Mouse (Mus musculus) myocyte (in vitro differentiated cells): ENCODE results near the gene Tmem41b. TPM values are rescaled to one million over a fixed set of nuclear protein-coding genes. Genes with fewer than 3 reads are reported as not detected.

Experiments
- H3K27me3 ChIP-seq: one replicate; pipeline ENCODE4 v1.6.1; 2011; ENCODE audit not compliant: control insufficient read depth, insufficient read depth, insufficient read length
- H3K36me3 ChIP-seq: one replicate; pipeline ENCODE4 v1.6.1; 2011; ENCODE audit not compliant: control insufficient read depth, insufficient read depth
- H3K4me2 ChIP-seq: one replicate; pipeline ENCODE4 v1.6.1; 2011; ENCODE audit warnings: low read depth, control low read depth
- H3K4me3 ChIP-seq: one replicate; pipeline ENCODE4 v1.5.1; 2011; ENCODE audit warnings: mild to moderate bottlenecking, control low read depth, moderate library complexity
- H3K79me2 ChIP-seq: one replicate; pipeline ENCODE4 v1.6.1; 2011; ENCODE audit not compliant: control insufficient read depth, insufficient read depth
- H3ac ChIP-seq: one replicate; pipeline ENCODE4 v1.6.1; 2011; ENCODE audit not compliant: control insufficient read depth, insufficient read length
- CEBPB ChIP-seq: IDR thresholded peaks from 2 replicates; pipeline ENCODE4 v1.6.1; 2011; ENCODE audit warnings: mild to moderate bottlenecking, moderate library complexity; ENCODE audit not compliant: poor library complexity, insufficient read depth, severe bottlenecking
- E2F4 ChIP-seq: IDR thresholded peaks from one replicate; pipeline ENCODE4 v1.6.1; 2011; ENCODE audit warnings: mild to moderate bottlenecking, control low read depth, moderate library complexity; ENCODE audit not compliant: insufficient read depth
- MAX ChIP-seq: IDR thresholded peaks from one replicate; pipeline ENCODE4 v1.6.1; 2011; ENCODE audit warnings: low read depth, mild to moderate bottlenecking, control low read depth
- MYOD1 ChIP-seq, 3 experiments: IDR thresholded peaks; one replicate each; pipeline ENCODE4 v1.6.1; 2011; ENCODE audit warnings: control low read depth in 2 of 3, low read depth in 2 of 3, mild to moderate bottlenecking in 2 of 3, moderate library complexity in 1 of 3; ENCODE audit not compliant: insufficient read length in 2 of 3, control insufficient read depth in 1 of 3
- MYOG ChIP-seq, 3 experiments: IDR thresholded peaks; one replicate each; pipeline ENCODE4 v1.6.1; 2011; ENCODE audit warnings: control low read depth in 2 of 3, low read depth in 2 of 3, mild to moderate bottlenecking in 2 of 3; ENCODE audit not compliant: insufficient read length in 2 of 3, control insufficient read depth in 1 of 3, insufficient read depth in 1 of 3
- POLR2A ChIP-seq: IDR thresholded peaks from one replicate; pipeline ENCODE4 v1.6.1; 2011; ENCODE audit warnings: low read depth, mild to moderate bottlenecking, control low read depth, moderate library complexity; ENCODE audit not compliant: insufficient read length
- POLR2AphosphoS2 ChIP-seq: IDR thresholded peaks from one replicate; pipeline ENCODE4 v1.6.1; 2011; ENCODE audit warnings: low read depth, control low read depth; ENCODE audit not compliant: insufficient read length
- REST ChIP-seq: IDR thresholded peaks from one replicate; pipeline ENCODE4 v1.6.1; 2011; ENCODE audit warnings: mild to moderate bottlenecking, control low read depth, moderate library complexity; ENCODE audit not compliant: insufficient read depth, insufficient read length
- SRF ChIP-seq: IDR thresholded peaks from one replicate; pipeline ENCODE4 v1.6.1; 2011; ENCODE audit warnings: low read depth; ENCODE audit not compliant: control insufficient read depth, insufficient read length
- TCF12 ChIP-seq: IDR thresholded peaks from one replicate; pipeline ENCODE4 v1.6.1; 2011; ENCODE audit warnings: mild to moderate bottlenecking, control low read depth; ENCODE audit not compliant: poor library complexity, insufficient read depth, severe bottlenecking
- TCF3 ChIP-seq: IDR thresholded peaks from one replicate; pipeline ENCODE4 v1.6.1; 2011; ENCODE audit warnings: low read depth, control low read depth; ENCODE audit not compliant: insufficient read length
- USF1 ChIP-seq: IDR thresholded peaks from one replicate; pipeline ENCODE4 v1.6.1; 2011; ENCODE audit warnings: low read depth, mild to moderate bottlenecking, control low read depth, moderate library complexity
- polyA plus RNA-seq: library from polyadenylated mRNA; unstranded; fragments of >200 nt; fragmentation: generic; extraction: Trizol; gene quantifications from one replicate; pipeline ENCODE4 v1.2.1, GENCODE M21; 2012; ENCODE audit warnings: missing spikeins

Tmem41b gene
- polyA plus RNA-seq, 1 experiment: 32.2 TPM

DNA sequence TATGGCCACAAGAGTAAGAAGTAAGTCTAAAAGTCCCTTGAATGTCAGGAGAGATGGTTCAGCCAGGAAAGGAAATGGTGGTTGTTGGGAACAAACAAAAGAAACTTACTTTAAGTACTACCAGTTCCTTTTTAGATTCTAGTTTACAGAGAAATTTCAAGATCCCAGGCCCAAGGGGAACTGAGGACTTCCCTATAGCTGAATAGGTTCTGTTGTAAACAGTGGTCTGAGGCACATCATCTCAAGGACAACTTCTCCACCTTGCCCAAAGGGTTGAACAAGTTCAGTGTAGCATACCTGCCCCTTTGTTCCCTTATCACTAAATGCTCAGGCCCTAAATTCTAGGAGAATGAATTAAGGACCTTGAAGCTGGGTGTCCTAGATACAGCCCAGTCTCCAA, 15.4 kb upstream of the Tmem41b start:
- H3ac ChIP-seq: no peak overlapping the region
- no peaks in the 10 kb centered on the region for H3K27me3 ChIP-seq
- no peaks in the 10 kb centered on the region for H3K36me3 ChIP-seq
- H3K4me2 ChIP-seq: no peak overlapping the region
- TF ChIP-seq POLR2AphosphoS2 (no peak), SRF (no peak), REST (no peak), POLR2A (no peak), TCF3 (no peak), USF1 (no peak), MAX (no peak), CEBPB (no peak), TCF12 (no peak), MYOG (IDR thresholded peaks at IDR 0.05; ENCODE audit: control insufficient read depth in 1 of 3, insufficient read depth in 1 of 3, insufficient read length in 2 of 3, low read depth in 2 of 3) (no peak)
- H3K79me2 ChIP-seq: no peaks in the 10 kb centered on the region
- H3K4me3 ChIP-seq: no peak overlapping the region

DNA sequence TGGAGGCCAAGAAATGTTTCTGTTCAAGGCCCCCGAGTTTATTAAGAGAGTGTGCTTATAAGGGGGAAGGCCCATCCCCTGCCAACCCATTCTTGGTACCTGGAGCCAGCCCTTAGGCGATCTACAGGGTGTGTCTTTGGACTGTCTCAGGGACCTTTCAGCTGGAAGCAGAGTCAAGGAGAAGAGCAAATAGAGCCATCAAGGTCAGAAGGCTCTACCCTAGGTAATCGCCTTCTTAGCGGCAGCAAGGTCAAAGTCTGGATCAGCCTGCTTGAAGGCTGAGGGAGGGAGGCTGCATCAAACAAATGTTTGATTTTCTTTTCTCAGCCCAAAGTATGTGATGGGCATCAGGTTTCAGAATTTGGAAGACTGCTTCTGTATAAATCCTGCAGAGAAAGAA, 11.7 kb upstream of the Tmem41b start:
- no peaks in the 10 kb centered on the region for H3K27me3 ChIP-seq
- H3K79me2 ChIP-seq: no peaks in the 10 kb centered on the region
- H3K4me2 ChIP-seq: no peak overlapping the region
- TF ChIP-seq CEBPB (no peak), USF1 (no peak), POLR2A (no peak), MYOD1 (IDR thresholded peaks at IDR 0.05; ENCODE audit: control insufficient read depth in 1 of 3, insufficient read length in 2 of 3, low read depth in 2 of 3) (no peak), POLR2AphosphoS2 (no peak), REST (no peak), MYOG (IDR thresholded peaks at IDR 0.05; ENCODE audit: control insufficient read depth in 1 of 3, insufficient read depth in 1 of 3, insufficient read length in 2 of 3, low read depth in 2 of 3) (no peak), SRF (no peak), TCF3 (no peak), TCF12 (no peak), E2F4 (no peak), MAX (no peak)
- no peaks in the 10 kb centered on the region for H3K36me3 ChIP-seq
- no peak overlapping the region for H3K4me3 ChIP-seq
- H3ac ChIP-seq: no peak overlapping the region

DNA sequence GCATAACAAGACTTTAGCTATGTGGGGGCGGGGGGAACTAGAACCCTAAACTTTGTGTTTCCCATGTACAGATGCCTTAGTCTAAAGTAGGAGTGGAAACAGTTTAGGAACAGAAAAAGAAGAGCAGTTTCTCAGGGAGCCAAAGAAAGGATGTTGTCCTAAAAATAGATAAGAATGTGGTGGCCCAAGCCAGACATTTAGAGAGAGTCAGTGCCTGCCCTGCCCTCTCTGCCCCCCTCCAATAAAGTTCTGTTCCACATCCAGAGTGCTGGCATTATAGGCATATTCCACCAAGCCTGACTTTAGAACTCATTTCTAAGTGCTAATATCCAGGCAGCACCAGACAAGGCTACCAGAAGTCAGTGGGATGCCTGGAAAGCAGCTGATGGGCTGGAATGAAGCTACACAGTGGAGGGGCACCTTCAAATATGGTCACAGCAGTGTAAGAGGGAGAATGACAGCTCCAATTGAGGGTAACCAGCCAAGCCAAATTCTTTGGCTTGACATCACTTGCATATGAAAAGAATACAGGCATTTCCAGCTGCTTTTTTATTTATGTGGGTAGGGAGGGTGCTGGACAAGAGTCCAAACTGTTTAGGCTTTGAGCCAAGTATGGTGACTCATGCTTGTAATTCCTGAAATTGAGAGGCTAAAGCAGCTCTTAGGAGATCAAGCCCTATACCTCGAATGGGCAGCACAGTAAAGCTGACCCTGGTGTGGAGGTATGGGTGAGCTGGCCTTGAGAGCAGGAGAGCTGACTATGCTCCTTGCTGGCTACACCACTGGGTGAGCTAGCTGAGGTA, 6.6 kb upstream of the Tmem41b start:
- H3K36me3 ChIP-seq: no peaks in the 10 kb centered on the region
- H3K27me3 ChIP-seq: no peaks in the 10 kb centered on the region
- no peak overlapping the region for H3ac ChIP-seq
- no peaks in the 10 kb centered on the region for H3K79me2 ChIP-seq
- peak overlapping the region; percentile 84 for H3K4me2 ChIP-seq
- TF ChIP-seq MYOD1 (IDR thresholded peaks at IDR 0.05; ENCODE audit: control insufficient read depth in 1 of 3, insufficient read length in 2 of 3, low read depth in 2 of 3) (peak in 2 of 3 experiments; percentile 6 to 23), MYOG (IDR thresholded peaks at IDR 0.05; ENCODE audit: control insufficient read depth in 1 of 3, insufficient read depth in 1 of 3, insufficient read length in 2 of 3, low read depth in 2 of 3) (peak in 2 of 3 experiments; percentile 40 to 46), REST (no peak), SRF (peak; percentile 85), USF1 (no peak), TCF12 (peak; percentile 52)
- no peak overlapping the region for H3K4me3 ChIP-seq

DNA sequence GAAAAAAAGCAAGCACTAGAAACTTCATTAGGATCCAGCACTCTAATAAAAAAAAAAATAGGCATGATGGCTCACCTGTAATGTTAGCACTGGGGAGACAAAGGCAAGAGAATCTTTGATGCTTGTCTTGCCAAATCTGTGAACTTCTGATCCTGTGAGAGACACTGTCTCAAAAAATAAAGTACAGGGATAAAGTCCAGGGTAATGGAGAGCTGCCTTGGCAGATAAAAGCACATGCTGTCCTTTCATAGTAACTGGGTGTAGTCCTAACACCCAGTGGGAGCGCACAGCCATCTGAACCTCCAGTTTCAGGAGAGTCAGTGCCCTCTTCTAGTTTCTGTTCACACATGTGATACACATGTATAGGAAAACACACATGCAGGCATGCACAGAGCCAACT, 4.6 kb upstream of the Tmem41b start:
- TF ChIP-seq SRF: no peak
- no peak for TF ChIP-seq TCF12
- no peak for TF ChIP-seq REST
- TF ChIP-seq CEBPB: no peak
- no peak for TF ChIP-seq POLR2AphosphoS2
- TF ChIP-seq MYOG (IDR thresholded peaks at IDR 0.05; ENCODE audit: control insufficient read depth in 1 of 3, insufficient read depth in 1 of 3, insufficient read length in 2 of 3, low read depth in 2 of 3): no peak
- TF ChIP-seq USF1: no peak
- no peak for TF ChIP-seq POLR2A
- TF ChIP-seq E2F4: no peak
- TF ChIP-seq MYOD1 (IDR thresholded peaks at IDR 0.05; ENCODE audit: control insufficient read depth in 1 of 3, insufficient read length in 2 of 3, low read depth in 2 of 3): no peak
- no peak for TF ChIP-seq MAX
- TF ChIP-seq TCF3: no peak
- Histone ChIP-seq H3ac (no peak overlapping the region), H3K4me2 (no peak overlapping the region), H3K79me2 (no peaks in the 10 kb centered on the region), H3K27me3 (no peaks in the 10 kb centered on the region), H3K4me3 (no peak overlapping the region), H3K36me3 (no peaks in the 10 kb centered on the region)
